Mouse (Mus musculus): ENCODE data around the gene Dda1. TPM values are rescaled to one million over a fixed set of nuclear protein-coding genes. Genes with fewer than 3 reads are reported as not detected.
A peak's percentile ranks its signal among the peaks of the same experiment; 100 is the strongest.

Dda1 gene
- total and polyA plus RNA-seq, 2 experiments from 2014 or later = 195 to 241 TPM

GRCm38 (mm10) chr8:71478943-71479342, 9.9 kb downstream of the Dda1 start:
- no peak for TF ChIP-seq CTCF (IDR thresholded peaks at IDR 0.05; ENCODE audit: low read depth)
- no peak overlapping the region for H3K9ac ChIP-seq (replicated peaks; ENCODE audit: low read length)
- DNase-seq (ENCODE audit: low spot score) (no peak), ATAC-seq (no peak)
- no peaks in the 10 kb centered on the region for H3K4me1 ChIP-seq (ENCODE audit: insufficient read depth, low read length)
- H3K27ac ChIP-seq = no peak overlapping the region
- peaks cover 37% of the 10 kb centered on the region for H3K36me3 ChIP-seq (ENCODE audit: insufficient read depth, low read length)
- 91% methylated on average over 11 of the region's 11 CpGs for WGBS
- H3K4me2 ChIP-seq (ENCODE audit: low read depth, low read length) = no peak overlapping the region
- no peaks in the 10 kb centered on the region for H3K27me3 ChIP-seq (ENCODE audit: insufficient read depth, low read length)
- no peaks in the 10 kb centered on the region for H3K9me3 ChIP-seq (ENCODE audit: low read length)
- no peak overlapping the region for H3K4me3 ChIP-seq (ENCODE audit: low read length)

- H3K9ac ChIP-seq (replicated peaks; ENCODE audit: low read length) = no peak overlapping the region
- 51% methylated on average over 8 of the region's 8 CpGs for WGBS
- DNase-seq (ENCODE audit: low spot score) = no peak
- peaks cover 22% of the 10 kb centered on the region for H3K36me3 ChIP-seq (ENCODE audit: insufficient read depth, low read length)
- H3K4me1 ChIP-seq (ENCODE audit: insufficient read depth, low read length) = peaks cover 12% of the 10 kb centered on the region
- no peaks in the 10 kb centered on the region for H3K9me3 ChIP-seq (ENCODE audit: low read length)
- no peak for ATAC-seq
- H3K27me3 ChIP-seq (ENCODE audit: insufficient read depth, low read length) = no peaks in the 10 kb centered on the region
- H3K4me3 ChIP-seq (ENCODE audit: low read length) = no peak overlapping the region
- no peak overlapping the region for H3K27ac ChIP-seq
- H3K4me2 ChIP-seq (ENCODE audit: low read depth, low read length) = no peak overlapping the region
- no peak for TF ChIP-seq CTCF (IDR thresholded peaks at IDR 0.05; ENCODE audit: low read depth)
Observed at GRCm38 (mm10) chr8:71483932-71484331, 14.9 kb downstream of the Dda1 start.

- ATAC-seq (no peak), DNase-seq (ENCODE audit: low spot score) (no peak)
- H3K4me1 ChIP-seq (ENCODE audit: insufficient read depth, low read length) = peaks cover 12% of the 10 kb centered on the region
- no peaks in the 10 kb centered on the region for H3K27me3 ChIP-seq (ENCODE audit: insufficient read depth, low read length)
- peak overlapping the region; percentile 92 for H3K4me3 ChIP-seq (ENCODE audit: low read length)
- peaks cover 15% of the 10 kb centered on the region; the same call in 1 of the 2 replicates for H3K36me3 ChIP-seq (ENCODE audit: insufficient read depth, low read length)
- H3K4me2 ChIP-seq (ENCODE audit: low read depth, low read length) = peak overlapping the region; percentile 90
- WGBS = 93% methylated on average over 19 of the region's 19 CpGs
- H3K9ac ChIP-seq (replicated peaks; ENCODE audit: low read length) = peak overlapping the region; percentile 94
- peak overlapping the region; percentile 82; the same call in 1 of the 2 replicates for H3K27ac ChIP-seq
- no peak for TF ChIP-seq CTCF (IDR thresholded peaks at IDR 0.05; ENCODE audit: low read depth)
- H3K9me3 ChIP-seq (ENCODE audit: low read length) = no peaks in the 10 kb centered on the region
Observed at GRCm38 (mm10) chr8:71484736-71485135, 15.7 kb downstream of the Dda1 start.

- Histone ChIP-seq H3K36me3 (ENCODE audit: insufficient read depth, low read length) (peaks cover 11% of the 10 kb centered on the region; the same call in 1 of the 2 replicates), H3K4me1 (ENCODE audit: insufficient read depth, low read length) (peaks cover 12% of the 10 kb centered on the region), H3K27me3 (ENCODE audit: insufficient read depth, low read length) (no peaks in the 10 kb centered on the region), H3K9me3 (ENCODE audit: low read length) (no peaks in the 10 kb centered on the region), H3K27ac (peak within 1 kb of the TSS; percentile 82), H3K9ac (replicated peaks; ENCODE audit: low read length) (peak within 1 kb of the TSS; percentile 94), H3K4me3 (ENCODE audit: low read length) (peak within 1 kb of the TSS; percentile 92), H3K4me2 (ENCODE audit: low read depth, low read length) (peak within 1 kb of the TSS; percentile 90)
- WGBS = 6% methylated on average over 48 of the region's 58 CpGs
- ATAC-seq (peak; percentile 85), DNase-seq (ENCODE audit: low spot score) (peak; percentile 95)
- no peak for TF ChIP-seq CTCF (IDR thresholded peaks at IDR 0.05; ENCODE audit: low read depth)
Observed at GRCm38 (mm10) chr8:71485142-71486135, 16.4 kb downstream of the Dda1 start, which contains the start of gene Ano8. Ano8 (minus strand) TSS chr8:71485963.

GRCm38 (mm10) chr8:71486136-71486529, 17.1 kb downstream of the Dda1 start:
- Histone ChIP-seq H3K9ac (replicated peaks; ENCODE audit: low read length) (peak overlapping the region; percentile 94; the same call in 1 of the 2 replicates), H3K4me2 (ENCODE audit: low read depth, low read length) (peak overlapping the region; percentile 90), H3K9me3 (ENCODE audit: low read length) (no peaks in the 10 kb centered on the region), H3K27ac (peak overlapping the region; percentile 82; the same call in 1 of the 2 replicates), H3K36me3 (ENCODE audit: insufficient read depth, low read length) (peaks cover 9% of the 10 kb centered on the region; the same call in 1 of the 2 replicates), H3K4me1 (ENCODE audit: insufficient read depth, low read length) (peaks cover 12% of the 10 kb centered on the region), H3K4me3 (ENCODE audit: low read length) (peak overlapping the region; percentile 92), H3K27me3 (ENCODE audit: insufficient read depth, low read length) (no peaks in the 10 kb centered on the region)
- no peak for DNase-seq (ENCODE audit: low spot score)
- 10% methylated on average over 7 of the region's 7 CpGs for WGBS
- TF ChIP-seq CTCF (IDR thresholded peaks at IDR 0.05; ENCODE audit: low read depth) = no peak
- ATAC-seq = no peak

GRCm38 (mm10) chr8:71487691-71488445, 18.9 kb downstream of the Dda1 start, which contains the start of gene Gtpbp3:
Gtpbp3 (plus strand) TSS chr8:71488103.
- ATAC-seq (peak; percentile 27), DNase-seq (ENCODE audit: low spot score) (peak; percentile 85)
- H3K9me3 ChIP-seq (ENCODE audit: low read length) = no peaks in the 10 kb centered on the region
- H3K4me1 ChIP-seq (ENCODE audit: insufficient read depth, low read length) = peaks cover 12% of the 10 kb centered on the region
- peak within 1 kb of the TSS; percentile 69; the same call in 1 of the 2 replicates for H3K27ac ChIP-seq
- peak within 1 kb of the TSS; percentile 69 for H3K9ac ChIP-seq (replicated peaks; ENCODE audit: low read length)
- H3K27me3 ChIP-seq (ENCODE audit: insufficient read depth, low read length) = no peaks in the 10 kb centered on the region
- TF ChIP-seq CTCF (IDR thresholded peaks at IDR 0.05; ENCODE audit: low read depth) = no peak
- H3K36me3 ChIP-seq (ENCODE audit: insufficient read depth, low read length) = peaks cover 11% of the 10 kb centered on the region; the same call in 1 of the 2 replicates
- WGBS = under 1% methylated on average over 33 of the region's 33 CpGs
- H3K4me2 ChIP-seq (ENCODE audit: low read depth, low read length) = peak within 1 kb of the TSS; percentile 92
- H3K4me3 ChIP-seq (ENCODE audit: low read length) = peak within 1 kb of the TSS; percentile 67

All from hindbrain, postnatal 0 days (tissue).